Mouse (Mus musculus): ENCODE measurements at regions not wholly inside any gene's neighbourhood (a gene's known extent, or its start where the extent isn't known, plus 50 kb on each side); places are given as distances from the start of the nearest gene placed in this dataset.
"Not testable (repeated sequence)": the region's sequence is repeated elsewhere in the genome, so short reads cannot be mapped to it uniquely, and the experiment has no call there.

DNA sequence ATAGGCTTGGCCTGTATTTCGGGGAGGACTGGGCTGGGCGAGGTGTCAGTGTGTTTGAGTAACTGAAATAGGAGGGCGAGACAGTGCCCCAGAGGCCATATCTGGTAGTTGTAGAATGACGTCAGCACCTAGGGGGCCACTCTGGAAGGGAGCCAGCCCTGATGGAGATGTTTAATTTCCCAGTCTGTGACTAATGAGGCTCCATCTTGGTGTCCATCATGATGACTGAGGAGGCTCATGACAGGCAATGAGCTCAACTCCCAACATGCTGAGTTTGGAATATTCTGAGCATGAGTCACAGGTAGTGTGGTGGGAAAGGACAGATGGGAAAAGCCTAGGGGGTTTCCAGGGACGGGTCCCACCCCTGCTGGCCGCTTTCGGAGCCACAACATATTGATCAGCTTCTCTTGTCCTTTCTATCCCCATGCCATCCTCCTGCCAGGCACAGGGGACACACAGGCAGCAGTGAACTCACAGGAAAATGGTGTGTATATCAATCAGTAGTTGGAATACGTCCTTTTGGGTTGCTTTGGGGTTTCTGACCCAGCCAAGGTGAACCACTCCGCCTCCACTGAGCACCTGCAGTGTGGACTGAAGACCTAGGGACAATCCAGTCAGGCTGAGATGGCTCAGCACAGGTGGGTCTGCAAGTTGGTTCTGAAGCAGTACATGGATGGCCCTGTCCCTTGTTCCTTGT is 222.5 kb downstream of the Matn1 start:
- Histone ChIP-seq H3K4me1 (no peaks in the 10 kb centered on the region), H3K36me3 (no peaks in the 10 kb centered on the region), H3K27me3 (no peaks in the 10 kb centered on the region), H3K9me3 (no peaks in the 10 kb centered on the region), H3K4me2 (no peak overlapping the region), H3K4me3 (no peak overlapping the region), H3K27ac (no peak overlapping the region), H3K9ac (no peak overlapping the region)
- ATAC-seq (ENCODE audit: borderline replicate concordance, extremely low read depth, low FRiP score, low TSS enrichment), result no peak
- 60% methylated on average over 9 of the region's 9 CpGs for WGBS

DNA sequence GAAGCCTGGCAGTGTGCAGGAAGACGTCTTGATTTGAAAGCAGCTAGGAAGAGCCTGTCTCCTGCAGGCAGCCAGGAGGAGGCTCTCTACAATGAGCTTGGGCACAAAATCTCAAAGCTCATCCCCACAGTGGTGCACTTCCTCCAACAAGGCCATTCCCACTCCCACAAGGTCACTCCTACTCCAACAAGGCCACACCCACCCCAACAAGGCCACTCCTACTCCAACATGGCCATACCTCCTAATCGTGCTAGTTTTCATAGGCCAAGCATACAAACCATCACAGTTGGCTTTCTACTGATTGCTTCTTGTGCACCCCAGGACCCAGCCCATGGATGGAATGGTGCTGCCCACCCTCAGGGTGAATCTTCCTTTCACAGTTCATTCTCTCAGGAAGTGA is 223.7 kb downstream of the Matn1 start:
- ATAC-seq (ENCODE audit: borderline replicate concordance, extremely low read depth, low FRiP score, low TSS enrichment), result no peak
- Histone ChIP-seq H3K4me3 (no peak overlapping the region), H3K36me3 (no peaks in the 10 kb centered on the region), H3K27me3 (no peaks in the 10 kb centered on the region), H3K4me2 (no peak overlapping the region), H3K9ac (no peak overlapping the region), H3K27ac (no peak overlapping the region), H3K4me1 (no peaks in the 10 kb centered on the region), H3K9me3 (no peaks in the 10 kb centered on the region)
- 81% methylated on average over 2 of the region's 2 CpGs for WGBS

DNA sequence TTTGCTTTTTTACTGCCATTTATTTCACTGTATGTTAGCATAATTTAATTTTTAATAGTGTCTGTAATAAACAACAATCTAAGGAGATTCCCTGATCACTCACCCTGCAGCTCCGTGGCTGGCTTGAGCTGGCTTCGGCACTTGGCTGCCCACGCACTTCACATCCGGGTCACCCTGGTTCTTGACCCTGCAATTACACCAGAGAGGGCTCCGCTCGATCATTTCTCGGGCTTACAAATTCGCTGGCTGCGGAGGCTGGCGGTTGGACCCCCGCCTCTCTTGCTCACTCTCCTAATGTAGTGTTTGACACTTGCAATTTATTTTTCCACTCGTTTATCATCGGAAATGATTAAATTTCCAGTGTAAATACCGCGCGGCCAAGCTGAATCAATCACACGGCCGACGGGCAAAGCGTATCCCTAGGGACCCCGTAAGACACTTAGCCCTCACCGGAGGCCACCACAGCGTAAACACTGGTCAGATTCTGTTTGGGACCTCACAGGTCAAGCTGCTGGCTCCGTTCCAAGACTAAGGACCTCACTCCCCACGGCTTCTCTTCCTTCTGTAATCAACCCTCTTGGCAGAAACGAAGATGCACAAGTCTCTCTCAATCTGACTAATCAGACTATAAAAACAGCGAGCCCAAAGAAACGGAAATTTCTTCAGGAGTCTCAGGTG is 229.7 kb downstream of the Matn1 start:
- Histone ChIP-seq H3K4me3 (no peak overlapping the region), H3K4me2 (no peak overlapping the region), H3K9ac (no peak overlapping the region), H3K9me3 (no peaks in the 10 kb centered on the region), H3K4me1 (no peaks in the 10 kb centered on the region), H3K27me3 (peaks cover 22% of the 10 kb centered on the region), H3K27ac (no peak overlapping the region), H3K36me3 (no peaks in the 10 kb centered on the region)
- 32% methylated on average over 28 of the region's 28 CpGs for WGBS
- ATAC-seq (ENCODE audit: borderline replicate concordance, extremely low read depth, low FRiP score, low TSS enrichment), result no peak

- Histone ChIP-seq H3K4me3 (no peak overlapping the region), H3K9ac (no peak overlapping the region), H3K9me3 (no peaks in the 10 kb centered on the region), H3K4me1 (no peaks in the 10 kb centered on the region), H3K36me3 (no peaks in the 10 kb centered on the region), H3K27me3 (peaks cover 26% of the 10 kb centered on the region), H3K4me2 (no peak overlapping the region), H3K27ac (no peak overlapping the region)
- 46% methylated on average over 3 of the region's 3 CpGs for WGBS
- no peak for ATAC-seq (ENCODE audit: borderline replicate concordance, extremely low read depth, low FRiP score, low TSS enrichment)
Measured at GRCm38 (mm10) chr4:131176701-131177100, 232.5 kb downstream of the Matn1 start.

- H3K9ac ChIP-seq, result no peak overlapping the region
- no peak overlapping the region for H3K4me2 ChIP-seq
- ATAC-seq (ENCODE audit: borderline replicate concordance, extremely low read depth, low FRiP score, low TSS enrichment), result no peak
- peaks cover 29% of the 10 kb centered on the region for H3K27me3 ChIP-seq
- H3K36me3 ChIP-seq, result no peaks in the 10 kb centered on the region
- WGBS, result 43% methylated on average over 6 of the region's 6 CpGs
- no peak overlapping the region for H3K4me3 ChIP-seq
- no peak overlapping the region for H3K27ac ChIP-seq
- H3K9me3 ChIP-seq, result no peaks in the 10 kb centered on the region
- H3K4me1 ChIP-seq, result no peaks in the 10 kb centered on the region
Measured at GRCm38 (mm10) chr4:131177889-131178288, 233.7 kb downstream of the Matn1 start.

- not testable (repeated sequence) for H3K4me3 ChIP-seq; ATAC-seq (ENCODE audit: borderline replicate concordance, extremely low read depth, low FRiP score, low TSS enrichment); H3K4me1 ChIP-seq; H3K36me3 ChIP-seq; H3K9me3 ChIP-seq; H3K27ac ChIP-seq; H3K9ac ChIP-seq; H3K4me2 ChIP-seq
- WGBS, result 69% methylated on average over 5 of the region's 5 CpGs
- peaks cover 32% of the 10 kb centered on the region for H3K27me3 ChIP-seq
Measured at GRCm38 (mm10) chr4:131178642-131179041, 234.5 kb downstream of the Matn1 start.

GRCm38 (mm10) chr4:131188066-131188465 is 243.9 kb downstream of the Matn1 start:
- Histone ChIP-seq H3K4me3 (no peak overlapping the region), H3K4me1 (no peaks in the 10 kb centered on the region), H3K27ac (no peak overlapping the region), H3K9ac (no peak overlapping the region), H3K27me3 (peaks cover 19% of the 10 kb centered on the region; the same call in 1 of the 2 replicates), H3K9me3 (no peaks in the 10 kb centered on the region), H3K36me3 (no peaks in the 10 kb centered on the region), H3K4me2 (no peak overlapping the region)
- ATAC-seq (ENCODE audit: borderline replicate concordance, extremely low read depth, low FRiP score, low TSS enrichment), result no peak
- WGBS, result 76% methylated on average over 3 of the region's 3 CpGs

DNA sequence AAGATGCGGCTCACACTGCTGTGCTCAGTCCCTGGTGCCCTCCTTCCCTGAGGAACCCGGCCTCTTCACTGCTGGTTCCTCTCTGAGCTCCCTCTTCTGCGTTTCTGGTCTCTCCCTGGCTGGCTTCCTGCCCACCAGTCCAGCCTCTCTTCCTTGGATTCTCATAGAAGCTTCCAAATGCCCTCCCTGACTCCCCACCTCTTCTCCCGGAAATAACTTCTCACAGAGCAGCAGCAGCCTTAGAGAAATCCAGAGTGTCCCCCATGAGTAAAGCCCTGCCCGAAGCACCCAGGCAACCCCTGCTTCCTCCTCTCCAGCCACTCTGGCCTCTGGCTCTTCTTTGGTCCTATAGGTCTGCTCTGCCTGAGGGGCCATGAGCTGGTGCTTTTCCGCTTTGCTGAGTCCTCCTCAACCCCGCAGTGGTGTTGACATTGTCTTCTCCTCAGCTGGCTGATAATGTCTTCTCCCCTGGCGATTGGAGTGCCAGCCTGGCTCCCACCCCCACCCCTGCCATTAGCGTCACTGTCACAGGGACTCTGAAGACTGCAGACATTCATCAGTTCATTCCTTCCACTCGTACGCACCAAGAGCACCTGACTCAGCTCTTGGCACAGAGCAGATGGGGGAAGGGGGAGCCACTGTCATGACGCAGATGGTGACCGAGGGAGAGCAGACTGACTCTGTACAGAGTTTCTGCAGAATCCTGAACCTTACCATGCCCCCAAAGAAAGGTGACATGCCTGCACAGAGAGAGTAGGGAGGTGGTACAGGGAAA is 247.1 kb downstream of the Matn1 start:
- 49% methylated on average over 13 of the region's 13 CpGs for whole genome bisulfite sequencing
- Histone ChIP-seq H3K36me3 (no peaks in the 10 kb centered on the region), H3K4me1 (no peaks in the 10 kb centered on the region), H3K9ac (no peak overlapping the region), H3K4me3 (no peak overlapping the region), H3K27me3 (peaks cover 15% of the 10 kb centered on the region), H3K27ac (no peak overlapping the region), H3K9me3 (no peaks in the 10 kb centered on the region), H3K4me2 (no peak overlapping the region)
- ATAC-seq (ENCODE audit: borderline replicate concordance, extremely low read depth, low FRiP score, low TSS enrichment), result no peak

DNA sequence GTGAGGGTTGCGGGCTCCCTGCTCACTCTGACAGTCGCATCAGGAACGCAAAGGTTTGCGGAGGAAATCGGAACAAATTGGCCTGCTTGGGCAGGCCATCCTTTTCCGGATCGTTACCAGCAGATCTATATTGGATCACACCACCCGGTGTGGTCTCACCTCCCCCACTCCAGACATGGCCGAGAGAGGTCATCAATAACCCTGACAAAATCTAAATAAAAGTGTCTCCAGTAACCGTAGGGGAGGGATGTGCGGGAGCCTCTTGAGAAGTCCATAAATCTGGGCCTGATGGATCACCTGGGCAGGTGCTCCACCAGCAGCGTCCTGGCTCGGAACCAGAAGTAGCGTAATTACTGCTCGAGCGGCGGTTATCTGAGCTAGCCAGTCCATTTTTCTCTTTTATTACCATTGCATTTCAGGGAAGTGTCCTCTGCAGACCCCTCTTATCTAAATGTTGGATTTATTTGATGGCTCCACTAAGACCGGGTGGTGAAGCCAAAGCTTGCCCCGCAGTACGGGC is 249.8 kb downstream of the Matn1 start:
- Histone ChIP-seq H3K9ac (no peak overlapping the region), H3K9me3 (no peaks in the 10 kb centered on the region), H3K36me3 (no peaks in the 10 kb centered on the region), H3K27ac (no peak overlapping the region), H3K4me2 (no peak overlapping the region), H3K27me3 (peaks cover 15% of the 10 kb centered on the region), H3K4me3 (no peak overlapping the region), H3K4me1 (no peaks in the 10 kb centered on the region)
- WGBS, result 39% methylated on average over 20 of the region's 20 CpGs
- no peak for ATAC-seq (ENCODE audit: borderline replicate concordance, extremely low read depth, low FRiP score, low TSS enrichment)

DNA sequence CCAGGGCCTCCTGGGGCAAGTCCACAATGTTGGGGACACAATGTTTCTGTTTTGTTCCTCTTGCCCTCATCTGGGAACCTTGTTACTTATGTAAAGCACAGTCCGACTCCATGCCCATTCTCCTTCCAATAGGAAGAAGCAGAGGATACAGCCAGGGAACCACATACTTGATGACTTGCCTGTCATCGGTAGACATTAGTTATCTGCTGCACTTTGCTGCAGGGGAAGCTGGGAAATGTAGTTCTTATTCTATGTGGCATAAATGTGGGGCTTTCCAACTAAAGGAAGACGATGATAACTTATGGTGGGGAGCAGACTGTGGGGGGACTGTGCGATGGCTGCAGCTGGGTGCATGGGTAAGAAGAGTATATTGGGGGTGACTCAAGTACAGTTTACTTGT is 252.0 kb downstream of the Matn1 start:
- ATAC-seq (ENCODE audit: borderline replicate concordance, extremely low read depth, low FRiP score, low TSS enrichment), result no peak
- Histone ChIP-seq H3K4me1 (no peaks in the 10 kb centered on the region), H3K4me3 (no peak overlapping the region), H3K27ac (no peak overlapping the region), H3K36me3 (no peaks in the 10 kb centered on the region), H3K4me2 (no peak overlapping the region), H3K9me3 (no peaks in the 10 kb centered on the region), H3K9ac (no peak overlapping the region), H3K27me3 (peaks cover 9% of the 10 kb centered on the region)
- 73% methylated on average over 4 of the region's 4 CpGs for WGBS

GRCm38 (mm10) chr4:131203721-131204120 is 259.5 kb downstream of the Matn1 start:
- Histone ChIP-seq H3K4me2 (no peak overlapping the region), H3K9ac (no peak overlapping the region), H3K9me3 (no peaks in the 10 kb centered on the region), H3K27me3 (no peaks in the 10 kb centered on the region), H3K27ac (no peak overlapping the region), H3K4me1 (peaks cover 18% of the 10 kb centered on the region; the same call in 1 of the 2 replicates), H3K4me3 (no peak overlapping the region), H3K36me3 (no peaks in the 10 kb centered on the region)
- ATAC-seq (ENCODE audit: borderline replicate concordance, extremely low read depth, low FRiP score, low TSS enrichment), result no peak
- 86% methylated on average over 12 of the region's 12 CpGs for WGBS

- 77% methylated on average over 3 of the region's 3 CpGs for WGBS
- no peak overlapping the region for H3K4me3 ChIP-seq
- H3K4me1 ChIP-seq, result peaks cover 18% of the 10 kb centered on the region; the same call in 1 of the 2 replicates
- no peak overlapping the region for H3K27ac ChIP-seq
- no peak for ATAC-seq (ENCODE audit: borderline replicate concordance, extremely low read depth, low FRiP score, low TSS enrichment)
- no peaks in the 10 kb centered on the region for H3K9me3 ChIP-seq
- H3K36me3 ChIP-seq, result no peaks in the 10 kb centered on the region
- no peaks in the 10 kb centered on the region for H3K27me3 ChIP-seq
- H3K4me2 ChIP-seq, result no peak overlapping the region
- H3K9ac ChIP-seq, result no peak overlapping the region
Measured at GRCm38 (mm10) chr4:131204722-131205121, 260.5 kb downstream of the Matn1 start.
